Mouse (Mus musculus): ENCODE measurements at regions not wholly inside any gene's neighbourhood (a gene's known extent, or its start where the extent isn't known, plus 50 kb on each side); places are given as distances from the start of the nearest gene placed in this dataset.
A peak's percentile ranks its signal among the peaks of the same experiment; 100 is the strongest.

- 7% methylated on average over 3 of the region's 3 CpGs for WGBS
- H3K9me3 ChIP-seq = no peaks in the 10 kb centered on the region
- H3K4me3 ChIP-seq = no peak overlapping the region
- no peak overlapping the region for H3K9ac ChIP-seq
- H3K27me3 ChIP-seq = peaks cover 9% of the 10 kb centered on the region; the same call in 1 of the 2 replicates
- no peak overlapping the region for H3K4me2 ChIP-seq
- no peak for ATAC-seq (ENCODE audit: insufficient number of reproducible peaks, low FRiP score, low TSS enrichment, low read depth)
- H3K4me1 ChIP-seq = peaks cover 26% of the 10 kb centered on the region
- H3K27ac ChIP-seq = no peak overlapping the region
- H3K36me3 ChIP-seq = no peaks in the 10 kb centered on the region
Observed at GRCm38 (mm10) chr9:61054427-61054826, 260.1 kb downstream of the Uaca start.

GRCm38 (mm10) chr9:61055392-61055791, 261.1 kb downstream of the Uaca start:
- 70% methylated on average over 3 of the region's 3 CpGs for WGBS
- no peaks in the 10 kb centered on the region for H3K9me3 ChIP-seq
- no peaks in the 10 kb centered on the region for H3K36me3 ChIP-seq
- no peak for ATAC-seq (ENCODE audit: insufficient number of reproducible peaks, low FRiP score, low TSS enrichment, low read depth)
- H3K27me3 ChIP-seq = peaks cover 5% of the 10 kb centered on the region; the same call in 1 of the 2 replicates
- peaks cover 26% of the 10 kb centered on the region for H3K4me1 ChIP-seq
- H3K4me3 ChIP-seq = no peak overlapping the region
- no peak overlapping the region for H3K9ac ChIP-seq
- H3K4me2 ChIP-seq = no peak overlapping the region
- H3K27ac ChIP-seq = no peak overlapping the region

- H3K36me3 ChIP-seq = no peaks in the 10 kb centered on the region
- H3K4me1 ChIP-seq = peaks cover 29% of the 10 kb centered on the region
- H3K27ac ChIP-seq = no peak overlapping the region
- no peak overlapping the region for H3K9ac ChIP-seq
- peak overlapping the region; percentile 11; the same call in 1 of the 2 replicates for H3K4me2 ChIP-seq
- peaks cover 5% of the 10 kb centered on the region; the same call in 1 of the 2 replicates for H3K27me3 ChIP-seq
- no peaks in the 10 kb centered on the region for H3K9me3 ChIP-seq
- ATAC-seq (ENCODE audit: insufficient number of reproducible peaks, low FRiP score, low TSS enrichment, low read depth) = peak; percentile 5; the same call in 1 of the 2 replicates
- H3K4me3 ChIP-seq = no peak overlapping the region
- 86% methylated on average over 15 of the region's 15 CpGs for WGBS
Observed at GRCm38 (mm10) chr9:61055928-61056730, 261.8 kb downstream of the Uaca start.

GRCm38 (mm10) chr9:61056731-61057270, 262.5 kb downstream of the Uaca start:
- H3K27me3 ChIP-seq = peaks cover 5% of the 10 kb centered on the region; the same call in 1 of the 2 replicates
- no peak overlapping the region for H3K9ac ChIP-seq
- peaks cover 29% of the 10 kb centered on the region for H3K4me1 ChIP-seq
- no peak overlapping the region for H3K4me3 ChIP-seq
- no peaks in the 10 kb centered on the region for H3K9me3 ChIP-seq
- 18% methylated on average over 10 of the region's 10 CpGs for WGBS
- H3K36me3 ChIP-seq = no peaks in the 10 kb centered on the region
- peak overlapping the region; percentile 11; the same call in 1 of the 2 replicates for H3K4me2 ChIP-seq
- H3K27ac ChIP-seq = no peak overlapping the region
- ATAC-seq (ENCODE audit: insufficient number of reproducible peaks, low FRiP score, low TSS enrichment, low read depth) = peak; percentile 26

GRCm38 (mm10) chr9:61059225-61059624, 264.9 kb downstream of the Uaca start:
- H3K9ac ChIP-seq = no peak overlapping the region
- peaks cover 25% of the 10 kb centered on the region for H3K4me1 ChIP-seq
- no peak for ATAC-seq (ENCODE audit: insufficient number of reproducible peaks, low FRiP score, low TSS enrichment, low read depth)
- no peaks in the 10 kb centered on the region for H3K36me3 ChIP-seq
- H3K4me2 ChIP-seq = no peak overlapping the region
- H3K4me3 ChIP-seq = no peak overlapping the region
- no peaks in the 10 kb centered on the region for H3K9me3 ChIP-seq
- H3K27ac ChIP-seq = no peak overlapping the region
- H3K27me3 ChIP-seq = peaks cover 5% of the 10 kb centered on the region; the same call in 1 of the 2 replicates

GRCm38 (mm10) chr9:61060958-61061357, 266.6 kb downstream of the Uaca start:
- Histone ChIP-seq H3K4me3 (no peak overlapping the region), H3K27me3 (peaks cover 3% of the 10 kb centered on the region; the same call in 1 of the 2 replicates), H3K4me1 (peaks cover 22% of the 10 kb centered on the region), H3K36me3 (no peaks in the 10 kb centered on the region), H3K9me3 (no peaks in the 10 kb centered on the region), H3K9ac (no peak overlapping the region), H3K4me2 (no peak overlapping the region), H3K27ac (no peak overlapping the region)
- no peak for ATAC-seq (ENCODE audit: insufficient number of reproducible peaks, low FRiP score, low TSS enrichment, low read depth)
- WGBS = 73% methylated on average over 8 of the region's 8 CpGs

- H3K9ac ChIP-seq = no peak overlapping the region
- ATAC-seq (ENCODE audit: insufficient number of reproducible peaks, low FRiP score, low TSS enrichment, low read depth) = no peak
- H3K9me3 ChIP-seq = no peaks in the 10 kb centered on the region
- no peak overlapping the region for H3K27ac ChIP-seq
- WGBS = 55% methylated on average over 8 of the region's 8 CpGs
- H3K4me1 ChIP-seq = peaks cover 9% of the 10 kb centered on the region
- no peaks in the 10 kb centered on the region for H3K36me3 ChIP-seq
- H3K4me3 ChIP-seq = no peak overlapping the region
- peaks cover 11% of the 10 kb centered on the region; the same call in 1 of the 2 replicates for H3K27me3 ChIP-seq
- H3K4me2 ChIP-seq = no peak overlapping the region
Observed at GRCm38 (mm10) chr9:61064714-61065305, 270.5 kb downstream of the Uaca start.

GRCm38 (mm10) chr9:61069553-61070314, 275.4 kb downstream of the Uaca start:
- Histone ChIP-seq H3K4me3 (no peak overlapping the region), H3K4me1 (peaks cover 10% of the 10 kb centered on the region), H3K9ac (no peak overlapping the region), H3K4me2 (no peak overlapping the region), H3K27me3 (peaks cover 20% of the 10 kb centered on the region; the same call in 1 of the 2 replicates), H3K36me3 (no peaks in the 10 kb centered on the region), H3K27ac (no peak overlapping the region), H3K9me3 (no peaks in the 10 kb centered on the region)
- 23% methylated on average over 13 of the region's 13 CpGs for WGBS
- no peak for ATAC-seq (ENCODE audit: insufficient number of reproducible peaks, low FRiP score, low TSS enrichment, low read depth)

- H3K36me3 ChIP-seq = no peaks in the 10 kb centered on the region
- WGBS = 30% methylated on average over 8 of the region's 8 CpGs
- no peak overlapping the region for H3K4me2 ChIP-seq
- H3K27me3 ChIP-seq = peaks cover 17% of the 10 kb centered on the region; the same call in 1 of the 2 replicates
- H3K9ac ChIP-seq = no peak overlapping the region
- peaks cover 10% of the 10 kb centered on the region for H3K4me1 ChIP-seq
- no peak overlapping the region for H3K27ac ChIP-seq
- no peak for ATAC-seq (ENCODE audit: insufficient number of reproducible peaks, low FRiP score, low TSS enrichment, low read depth)
- H3K4me3 ChIP-seq = no peak overlapping the region
- H3K9me3 ChIP-seq = no peaks in the 10 kb centered on the region
Observed at GRCm38 (mm10) chr9:61070315-61070707, 276.0 kb downstream of the Uaca start.

- no peak overlapping the region for H3K4me3 ChIP-seq
- H3K4me2 ChIP-seq = no peak overlapping the region
- H3K9ac ChIP-seq = no peak overlapping the region
- WGBS = 29% methylated on average over 9 of the region's 9 CpGs
- no peaks in the 10 kb centered on the region for H3K36me3 ChIP-seq
- peaks cover 10% of the 10 kb centered on the region for H3K4me1 ChIP-seq
- H3K27ac ChIP-seq = no peak overlapping the region
- H3K9me3 ChIP-seq = no peaks in the 10 kb centered on the region
- no peak for ATAC-seq (ENCODE audit: insufficient number of reproducible peaks, low FRiP score, low TSS enrichment, low read depth)
- peaks cover 17% of the 10 kb centered on the region; the same call in 1 of the 2 replicates for H3K27me3 ChIP-seq
Observed at GRCm38 (mm10) chr9:61070861-61071260, 276.5 kb downstream of the Uaca start.

- H3K27ac ChIP-seq = no peak overlapping the region
- 44% methylated on average over 4 of the region's 4 CpGs for WGBS
- no peaks in the 10 kb centered on the region for H3K36me3 ChIP-seq
- no peak for ATAC-seq (ENCODE audit: insufficient number of reproducible peaks, low FRiP score, low TSS enrichment, low read depth)
- no peak overlapping the region for H3K4me2 ChIP-seq
- peaks cover 17% of the 10 kb centered on the region; the same call in 1 of the 2 replicates for H3K27me3 ChIP-seq
- no peak overlapping the region for H3K9ac ChIP-seq
- H3K4me3 ChIP-seq = no peak overlapping the region
- no peaks in the 10 kb centered on the region for H3K9me3 ChIP-seq
- peaks cover 10% of the 10 kb centered on the region for H3K4me1 ChIP-seq
Observed at GRCm38 (mm10) chr9:61073482-61073881, 279.1 kb downstream of the Uaca start.
